Mouse (Mus musculus) heart, embryonic 16.5 days (tissue): Measurements from ENCODE around the gene Gm10715. TPM values are rescaled to one million over a fixed set of nuclear protein-coding genes. Genes with fewer than 3 reads are reported as not detected.
"Not testable (repeated sequence)": the region's sequence is repeated elsewhere in the genome, so short reads cannot be mapped to it uniquely, and the experiment has no call there.

Experiments
- ATAC-seq: fragments of 200-750 bp; cut with Nextera tagmentation; replicated peaks from 2 replicates; pipeline ENCODE4 v1.8.0; 2017; ENCODE audit warnings: moderate number of reproducible peaks; ENCODE audit not compliant: insufficient read depth, low FRiP score; ENCODE audit errors: extremely low read depth
- H3K27ac ChIP-seq: fragments of 300-500 bp; sonication (generic); 2 replicates; pipeline ENCODE4 v1.5.1; 2014; ENCODE audit warnings: mild to moderate bottlenecking, low read length, control low read depth, moderate library complexity
- H3K27me3 ChIP-seq: fragments of 300-500 bp; sonication (generic); 2 replicates; pipeline ENCODE4 v1.6.1; 2014; ENCODE audit warnings: low read length, mixed read lengths; ENCODE audit not compliant: control insufficient read depth, insufficient read depth
- H3K36me3 ChIP-seq: fragments of 300-500 bp; sonication (generic); 2 replicates; pipeline ENCODE4 v1.6.1; 2014; ENCODE audit not compliant: control insufficient read depth, insufficient read depth
- H3K4me1 ChIP-seq: fragments of 300-500 bp; sonication (generic); 2 replicates; pipeline ENCODE4 v1.6.1; 2014; ENCODE audit warnings: low read length, mixed read lengths; ENCODE audit not compliant: control insufficient read depth, insufficient read depth
- H3K4me2 ChIP-seq: fragments of 300-500 bp; sonication (generic); 2 replicates; pipeline ENCODE4 v1.6.1; 2014; ENCODE audit warnings: low read depth, mild to moderate bottlenecking, control low read depth, low read length
- H3K4me3 ChIP-seq: fragments of 300-500 bp; sonication (generic); 2 replicates; pipeline ENCODE4 v1.5.1; 2014; ENCODE audit warnings: mild to moderate bottlenecking, control low read depth, low read length
- H3K9ac ChIP-seq: fragments of 300-500 bp; sonication (generic); 2 replicates; pipeline ENCODE4 v1.6.1; 2014; ENCODE audit warnings: low read length, control low read depth
- H3K9me3 ChIP-seq: fragments of 300-500 bp; sonication (generic); replicated peaks from 2 replicates; pipeline ENCODE4 v1.6.1; 2016; ENCODE audit warnings: low read length; ENCODE audit not compliant: control insufficient read depth
- WGBS: fragments of 180-500 bp; shearing (Covaris S2); extraction: QIAGEN DNeasy Blood & Tissue Kit; methylation state at CpG from one replicate; pipeline ENCODE4 v1.1.7; 2014; 5-methylcytosine and 5-hydroxymethylcytosine counted together
- polyA plus RNA-seq: library from polyadenylated mRNA; unstranded; fragments of >200 nt; fragmentation: Nextera tagmentation; extraction: Ambion mirVana; gene quantifications from 2 replicates; pipeline ENCODE4 v1.2.1, GENCODE M21; 2015

Gene Gm10715
- polyA plus RNA-seq, 1 experiment from 2014 or later: not detected

DNA sequence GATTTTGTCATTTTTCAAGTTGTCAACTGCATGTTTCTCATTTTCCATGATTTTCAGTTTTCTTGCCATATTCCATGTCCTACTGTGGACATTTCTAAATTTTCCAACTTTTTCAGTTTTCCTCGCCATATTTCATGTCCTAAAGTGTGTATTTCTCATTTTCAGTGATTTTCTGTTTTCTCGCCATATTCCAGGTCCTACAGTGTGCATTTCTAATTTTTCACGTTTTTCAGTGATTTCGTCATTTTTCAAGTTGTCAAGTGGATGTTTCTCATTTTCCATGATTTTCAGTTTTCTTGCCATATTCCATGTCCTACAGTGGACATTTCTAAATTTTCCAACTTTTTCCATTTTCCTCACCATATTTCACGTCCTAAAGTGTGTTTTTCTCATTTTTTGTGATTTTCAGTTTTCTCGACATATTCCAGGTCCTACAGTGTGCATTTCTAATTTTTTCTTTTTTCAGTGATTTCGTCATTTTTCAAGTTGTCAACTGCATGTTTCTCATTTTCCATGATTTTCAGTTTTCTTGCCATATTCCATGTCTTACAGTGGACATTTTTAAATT, 24.5 kb upstream of the Gm10715 start:
- not testable (repeated sequence) for H3K4me2 ChIP-seq, H3K4me1 ChIP-seq, H3K27ac ChIP-seq, H3K9ac ChIP-seq, H3K4me3 ChIP-seq, H3K36me3 ChIP-seq, ATAC-seq, H3K9me3 ChIP-seq, H3K27me3 ChIP-seq
- 84% methylated on average over 2 of the region's 7 CpGs for WGBS

DNA sequence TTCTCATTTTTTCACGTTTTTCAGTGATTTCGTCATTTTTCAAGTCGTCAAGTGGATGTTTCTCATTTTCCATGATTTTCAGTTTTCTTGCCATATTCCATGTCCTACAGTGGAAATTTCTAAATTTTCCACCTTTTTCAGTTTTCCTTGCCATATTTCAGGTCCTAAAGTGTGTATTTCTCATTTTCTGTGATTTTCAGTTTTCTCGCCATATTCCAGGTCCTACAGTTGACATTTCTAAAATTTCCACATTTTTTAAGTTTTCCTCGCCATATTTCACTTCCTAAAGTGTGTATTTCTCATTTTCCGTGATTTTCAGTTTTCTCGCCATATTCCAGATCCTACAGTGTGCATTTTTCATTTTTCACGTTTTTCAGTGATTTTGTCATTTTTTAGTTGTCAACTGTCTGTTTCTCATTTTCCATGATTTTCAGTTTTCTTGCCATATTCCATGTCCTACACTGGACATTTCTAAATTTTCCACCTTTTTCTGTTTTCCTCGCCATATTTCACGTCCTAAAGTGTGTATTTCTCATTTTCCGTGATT, 23.9 kb upstream of the Gm10715 start, which contains the start of gene Gm10721:
TSS of gene Gm10721 (plus strand) at position 408 of the 547 bp plus-strand sequence.
- H3K4me2 ChIP-seq, H3K27ac ChIP-seq, H3K36me3 ChIP-seq, H3K27me3 ChIP-seq, H3K4me3 ChIP-seq, H3K4me1 ChIP-seq, H3K9me3 ChIP-seq, H3K9ac ChIP-seq: not testable (repeated sequence)
- 0 out of 2 replicates have a peak, but pooled peaks have one; percentile 17 for ATAC-seq
- WGBS: no CpG with 5 or more reads among the region's 11 CpGs

DNA sequence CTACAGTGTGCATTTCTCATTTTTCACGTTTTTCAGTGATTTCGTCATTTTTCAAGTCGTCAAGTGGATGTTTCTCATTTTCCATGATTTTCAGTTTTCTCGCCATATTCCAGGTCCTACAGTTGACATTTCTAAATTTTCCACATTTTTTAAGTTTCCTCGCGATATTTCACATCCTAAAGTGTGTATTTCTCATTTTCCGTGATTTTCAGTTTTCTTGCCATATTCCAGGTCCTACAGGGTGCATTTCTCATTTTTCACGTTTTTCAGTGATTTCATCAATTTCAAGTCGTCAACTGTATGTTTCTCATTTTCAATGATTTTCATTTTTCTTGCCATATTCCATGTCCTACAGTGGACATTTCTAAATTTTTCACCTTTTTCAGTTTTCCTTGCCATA, 21.3 kb upstream of the Gm10715 start, which contains the start of gene Gm10720:
TSS of gene Gm10720 (plus strand) at position 301 of the 400 bp plus-strand sequence.
- not testable (repeated sequence) for H3K27me3 ChIP-seq, H3K27ac ChIP-seq, H3K9ac ChIP-seq, H3K4me2 ChIP-seq, H3K4me1 ChIP-seq, ATAC-seq, H3K9me3 ChIP-seq, H3K36me3 ChIP-seq, H3K4me3 ChIP-seq
- 50% methylated on average over 4 of the region's 9 CpGs for WGBS

DNA sequence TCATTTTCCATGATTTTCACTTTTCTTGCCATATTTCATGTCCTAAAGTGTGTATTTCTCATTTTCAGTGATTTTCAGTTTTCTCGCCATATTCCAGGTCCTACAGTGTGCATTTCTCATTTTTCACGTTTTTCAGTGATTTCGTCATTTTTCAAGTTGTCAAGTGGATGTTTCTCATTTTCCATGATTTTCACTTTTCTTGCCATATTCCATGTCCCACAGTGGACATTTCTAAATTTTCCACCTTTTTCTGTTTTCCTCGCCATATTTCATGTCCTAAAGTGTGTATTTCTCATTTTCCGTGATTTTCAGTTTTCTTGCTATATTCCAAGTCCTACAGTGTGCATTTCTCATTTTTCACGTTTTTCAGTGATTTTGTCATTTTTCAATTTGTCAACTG, 20.8 kb upstream of the Gm10715 start:
- H3K36me3 ChIP-seq, H3K27me3 ChIP-seq, H3K9ac ChIP-seq, H3K4me3 ChIP-seq, H3K4me1 ChIP-seq, H3K4me2 ChIP-seq, H3K9me3 ChIP-seq, ATAC-seq, H3K27ac ChIP-seq: not testable (repeated sequence)
- WGBS: 68% methylated on average over 4 of the region's 6 CpGs

DNA sequence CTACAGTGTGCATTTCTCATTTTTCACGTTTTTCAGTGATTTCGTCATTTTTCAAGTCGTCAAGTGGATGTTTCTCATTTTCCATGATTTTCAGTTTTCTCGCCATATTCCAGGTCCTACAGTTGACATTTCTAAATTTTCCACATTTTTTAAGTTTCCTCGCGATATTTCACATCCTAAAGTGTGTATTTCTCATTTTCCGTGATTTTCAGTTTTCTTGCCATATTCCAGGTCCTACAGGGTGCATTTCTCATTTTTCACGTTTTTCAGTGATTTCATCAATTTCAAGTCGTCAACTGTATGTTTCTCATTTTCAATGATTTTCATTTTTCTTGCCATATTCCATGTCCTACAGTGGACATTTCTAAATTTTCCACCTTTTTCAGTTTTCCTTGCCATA, 19.6 kb upstream of the Gm10715 start, which contains the start of gene Gm10719:
TSS of gene Gm10719 (plus strand) at position 301 of the 400 bp plus-strand sequence.
- H3K4me2 ChIP-seq, H3K27me3 ChIP-seq, H3K4me1 ChIP-seq, ATAC-seq, H3K9me3 ChIP-seq, H3K4me3 ChIP-seq, H3K36me3 ChIP-seq, H3K9ac ChIP-seq, H3K27ac ChIP-seq: not testable (repeated sequence)
- 57% methylated on average over 1 of the region's 9 CpGs for WGBS

DNA sequence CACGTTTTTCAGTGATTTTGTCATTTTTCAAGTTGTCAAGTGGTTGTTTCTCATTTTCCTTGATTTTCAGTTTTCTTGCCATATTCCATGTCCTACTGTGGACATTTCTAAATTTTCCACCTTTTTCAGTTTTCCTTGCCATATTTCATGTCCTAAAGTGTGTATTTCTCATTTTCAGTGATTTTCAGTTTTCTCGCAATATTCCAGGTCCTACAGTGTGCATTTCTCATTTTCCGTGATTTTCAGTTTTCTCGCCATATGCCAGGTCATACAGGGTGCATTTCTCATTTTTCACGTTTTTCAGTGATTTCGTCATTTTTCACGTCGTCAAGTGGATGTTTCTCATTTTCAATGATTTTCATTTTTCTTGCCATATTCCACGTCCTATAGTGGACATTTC, 17.7 kb upstream of the Gm10715 start:
- ATAC-seq, H3K27ac ChIP-seq, H3K4me1 ChIP-seq, H3K27me3 ChIP-seq, H3K9ac ChIP-seq, H3K9me3 ChIP-seq, H3K4me3 ChIP-seq, H3K36me3 ChIP-seq, H3K4me2 ChIP-seq: not testable (repeated sequence)
- WGBS: 60% methylated on average over 9 of the region's 9 CpGs

DNA sequence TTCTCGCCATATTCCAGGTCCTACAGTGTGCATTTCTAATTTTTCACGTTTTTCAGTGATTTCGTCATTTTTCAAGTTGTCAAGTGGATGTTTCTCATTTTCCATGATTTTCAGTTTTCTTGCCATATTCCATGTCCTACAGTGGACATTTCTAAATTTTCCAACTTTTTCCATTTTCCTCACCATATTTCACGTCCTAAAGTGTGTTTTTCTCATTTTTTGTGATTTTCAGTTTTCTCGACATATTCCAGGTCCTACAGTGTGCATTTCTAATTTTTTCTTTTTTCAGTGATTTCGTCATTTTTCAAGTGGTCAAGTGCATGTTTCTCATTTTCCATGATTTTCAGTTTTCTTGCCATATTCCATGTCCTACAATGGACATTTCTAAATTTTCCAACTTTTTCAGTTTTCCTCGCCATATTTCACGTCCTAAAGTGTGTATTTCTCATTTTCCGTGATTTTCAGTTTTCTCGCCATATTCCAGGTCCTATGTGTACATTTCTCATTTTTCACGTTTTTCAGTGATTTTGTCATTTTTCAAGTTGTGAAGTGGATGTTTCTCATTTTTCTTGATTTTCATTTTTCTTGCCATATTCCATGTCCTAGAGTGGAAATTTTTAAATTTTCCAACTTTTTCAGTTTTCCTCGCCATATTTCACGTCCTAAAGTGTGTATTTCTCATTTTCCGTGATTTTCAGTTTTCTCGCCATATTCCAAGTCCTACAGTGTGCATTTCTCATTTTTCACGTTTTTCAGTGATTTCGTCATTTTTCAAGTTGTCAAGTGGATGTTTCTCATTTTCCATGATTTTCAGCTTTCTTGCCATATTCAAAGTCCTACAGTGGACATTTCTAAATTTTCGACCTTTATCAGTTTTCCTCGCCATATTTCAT, 16.6 kb upstream of the Gm10715 start:
- H3K9me3 ChIP-seq, H3K4me2 ChIP-seq, H3K27me3 ChIP-seq, H3K9ac ChIP-seq, H3K36me3 ChIP-seq, H3K27ac ChIP-seq, H3K4me1 ChIP-seq, ATAC-seq, H3K4me3 ChIP-seq: not testable (repeated sequence)
- 77% methylated on average over 11 of the region's 19 CpGs for WGBS

DNA sequence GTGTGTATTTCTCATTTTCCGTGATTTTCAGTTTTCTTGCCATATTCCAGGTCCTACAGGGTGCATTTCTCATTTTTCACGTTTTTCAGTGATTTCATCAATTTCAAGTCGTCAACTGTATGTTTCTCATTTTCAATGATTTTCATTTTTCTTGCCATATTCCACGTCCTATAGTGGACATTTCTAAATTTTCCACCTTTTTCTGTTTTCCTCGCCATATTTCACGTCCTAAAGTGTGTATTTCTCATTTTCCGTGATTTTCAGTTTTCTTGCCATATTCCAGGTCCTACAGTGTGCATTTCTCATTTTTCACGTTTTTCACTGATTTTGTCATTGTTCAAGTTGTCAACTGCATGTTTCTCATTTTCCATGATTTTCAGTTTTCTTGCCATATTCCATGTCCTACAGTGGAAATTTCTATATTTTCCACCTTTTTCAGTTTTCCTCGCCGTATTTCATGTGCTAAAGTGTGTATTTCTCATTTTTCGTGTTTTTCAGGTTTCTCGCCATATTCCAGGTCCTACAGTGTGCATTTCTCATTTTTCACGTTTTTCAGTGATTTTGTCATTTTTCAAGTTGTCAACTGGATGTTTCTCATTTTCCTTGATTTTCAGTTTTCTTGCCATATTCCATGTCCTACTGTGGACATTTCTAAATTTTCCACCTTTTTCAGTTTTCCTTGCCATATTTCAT, 14.2 kb upstream of the Gm10715 start:
- not testable (repeated sequence) for H3K4me1 ChIP-seq, H3K27me3 ChIP-seq, H3K9ac ChIP-seq, H3K9me3 ChIP-seq, H3K36me3 ChIP-seq, H3K4me2 ChIP-seq, H3K27ac ChIP-seq, ATAC-seq, H3K4me3 ChIP-seq
- WGBS: 67% methylated on average over 9 of the region's 13 CpGs
